Mouse (Mus musculus) heart, embryonic 10.5 days (tissue): ENCODE measurements around the gene Txndc8. TPM values are rescaled to one million over a fixed set of nuclear protein-coding genes. Genes with fewer than 3 reads are reported as not detected.

Experiments used
- DNase-seq: peaks from one replicate; pipeline ENCODE4 v3.0.0-alpha.2; 2017; ENCODE audit warnings: low spot score
- H3K27ac ChIP-seq: fragments of 300-500 bp; sonication (generic); 2 replicates; pipeline ENCODE4 v1.5.1; 2016; ENCODE audit warnings: mild to moderate bottlenecking
- H3K27me3 ChIP-seq: fragments of 300-500 bp; sonication (generic); 2 replicates; pipeline ENCODE4 v1.6.1; 2016; ENCODE audit warnings: mild to moderate bottlenecking; ENCODE audit not compliant: poor library complexity, insufficient read depth, severe bottlenecking
- H3K36me3 ChIP-seq: fragments of 300-500 bp; sonication (generic); 2 replicates; pipeline ENCODE4 v1.6.1; 2016; ENCODE audit warnings: mild to moderate bottlenecking, moderate library complexity
- H3K4me1 ChIP-seq: fragments of 300-500 bp; sonication (generic); 2 replicates; pipeline ENCODE4 v1.6.1; 2016; ENCODE audit warnings: mild to moderate bottlenecking
- H3K4me3 ChIP-seq: fragments of 300-500 bp; sonication (generic); 2 replicates; pipeline ENCODE4 v1.5.1; 2016; ENCODE audit warnings: mild to moderate bottlenecking, moderate library complexity
- H3K9me3 ChIP-seq: fragments of 300-500 bp; sonication (generic); 2 replicates; pipeline ENCODE4 v1.6.1; 2016; ENCODE audit warnings: mild to moderate bottlenecking, moderate library complexity
- WGBS: fragments of 180-500 bp; shearing (Covaris S2); methylation state at CpG from one replicate; pipeline ENCODE4 v1.1.7; 2016; 5-methylcytosine and 5-hydroxymethylcytosine counted together
- polyA plus RNA-seq: library from polyadenylated mRNA; unstranded; fragments of >200 nt; fragmentation: Nextera tagmentation; extraction: Ambion mirVana; gene quantifications from 2 replicates; pipeline ENCODE4 v1.2.1, GENCODE M21; 2016

Gene Txndc8
- not detected in 2 replicates for polyA plus RNA-seq

GRCm38 (mm10) chr4:58009024-58009423 is at the start of gene Txndc8:
Gene Txndc8, minus strand, starts transcription at chr4:58009124.
- Histone ChIP-seq H3K36me3 (no peaks in the 10 kb centered on the region), H3K27ac (no peak within 1 kb of the TSS), H3K4me3 (no peak within 1 kb of the TSS), H3K27me3 (no peaks in the 10 kb centered on the region), H3K4me1 (no peaks in the 10 kb centered on the region), H3K9me3 (no peaks in the 10 kb centered on the region)
- DNase-seq = no peak
- WGBS = 86% methylated on average over 5 of the region's 5 CpGs

- Histone ChIP-seq H3K4me1 (no peaks in the 10 kb centered on the region), H3K36me3 (no peaks in the 10 kb centered on the region), H3K27ac (no peak overlapping the region), H3K4me3 (no peak overlapping the region), H3K9me3 (no peaks in the 10 kb centered on the region), H3K27me3 (no peaks in the 10 kb centered on the region)
- no peak for DNase-seq
These were observed 46.7 kb upstream of the Txndc8 start for GRCm38 (mm10) chr4:58055653-58056052.

GRCm38 (mm10) chr4:58054441-58054840 is 45.5 kb upstream of the Txndc8 start:
- H3K9me3 ChIP-seq = no peaks in the 10 kb centered on the region
- H3K27me3 ChIP-seq = no peaks in the 10 kb centered on the region
- H3K36me3 ChIP-seq = no peaks in the 10 kb centered on the region
- no peak for DNase-seq
- 72% methylated on average over 5 of the region's 5 CpGs for WGBS
- H3K4me3 ChIP-seq = no peak overlapping the region
- H3K27ac ChIP-seq = no peak overlapping the region
- H3K4me1 ChIP-seq = no peaks in the 10 kb centered on the region

GRCm38 (mm10) chr4:58050746-58051145 is 41.8 kb upstream of the Txndc8 start:
- H3K36me3 ChIP-seq = no peaks in the 10 kb centered on the region
- 78% methylated on average over 8 of the region's 8 CpGs for WGBS

GRCm38 (mm10) chr4:58050276-58050675 is 41.4 kb upstream of the Txndc8 start:
- Histone ChIP-seq H3K4me1 (no peaks in the 10 kb centered on the region), H3K4me3 (no peak overlapping the region), H3K27me3 (no peaks in the 10 kb centered on the region), H3K9me3 (no peaks in the 10 kb centered on the region), H3K36me3 (no peaks in the 10 kb centered on the region), H3K27ac (no peak overlapping the region)
- no peak for DNase-seq
- 79% methylated on average over 8 of the region's 8 CpGs for WGBS

More at GRCm38 (mm10) chr4:58050746-58051145, 41.8 kb upstream of the Txndc8 start:
- Histone ChIP-seq H3K4me3 (no peak overlapping the region), H3K27me3 (no peaks in the 10 kb centered on the region), H3K4me1 (no peaks in the 10 kb centered on the region), H3K27ac (no peak overlapping the region), H3K9me3 (no peaks in the 10 kb centered on the region)
- no peak for DNase-seq

GRCm38 (mm10) chr4:58044833-58045232 is 35.9 kb upstream of the Txndc8 start:
- no peak overlapping the region for H3K4me3 ChIP-seq
- 86% methylated on average over 6 of the region's 6 CpGs for WGBS
- no peaks in the 10 kb centered on the region for H3K27me3 ChIP-seq
- no peaks in the 10 kb centered on the region for H3K36me3 ChIP-seq
- no peak for DNase-seq
- H3K4me1 ChIP-seq = no peaks in the 10 kb centered on the region
- H3K27ac ChIP-seq = no peak overlapping the region
- no peaks in the 10 kb centered on the region for H3K9me3 ChIP-seq

- H3K4me1 ChIP-seq = no peaks in the 10 kb centered on the region
- H3K36me3 ChIP-seq = no peaks in the 10 kb centered on the region
- no peak overlapping the region for H3K27ac ChIP-seq
- no peak for DNase-seq
- H3K27me3 ChIP-seq = no peaks in the 10 kb centered on the region
- no peak overlapping the region for H3K4me3 ChIP-seq
- WGBS = 90% methylated on average over 3 of the region's 3 CpGs
- no peaks in the 10 kb centered on the region for H3K9me3 ChIP-seq
These were observed 35.4 kb upstream of the Txndc8 start for GRCm38 (mm10) chr4:58044356-58044755.

GRCm38 (mm10) chr4:58040093-58040492 is 31.2 kb upstream of the Txndc8 start:
- Histone ChIP-seq H3K27ac (no peak overlapping the region), H3K27me3 (no peaks in the 10 kb centered on the region), H3K4me1 (no peaks in the 10 kb centered on the region), H3K4me3 (no peak overlapping the region), H3K36me3 (no peaks in the 10 kb centered on the region), H3K9me3 (no peaks in the 10 kb centered on the region)
- DNase-seq = no peak
- WGBS = 87% methylated on average over 2 of the region's 2 CpGs

- no peaks in the 10 kb centered on the region for H3K27me3 ChIP-seq
- WGBS = 79% methylated on average over 6 of the region's 6 CpGs
- DNase-seq = no peak
- H3K4me1 ChIP-seq = no peaks in the 10 kb centered on the region
- H3K36me3 ChIP-seq = no peaks in the 10 kb centered on the region
- H3K9me3 ChIP-seq = no peaks in the 10 kb centered on the region
- no peak overlapping the region for H3K4me3 ChIP-seq
- no peak overlapping the region for H3K27ac ChIP-seq
These were observed 28.3 kb upstream of the Txndc8 start for GRCm38 (mm10) chr4:58037096-58037705.

GRCm38 (mm10) chr4:58034663-58035062 is 25.7 kb upstream of the Txndc8 start:
- H3K36me3 ChIP-seq = no peaks in the 10 kb centered on the region
- WGBS = 48% methylated on average over 13 of the region's 13 CpGs
- no peaks in the 10 kb centered on the region for H3K27me3 ChIP-seq
- DNase-seq = no peak
- no peaks in the 10 kb centered on the region for H3K4me1 ChIP-seq
- H3K9me3 ChIP-seq = no peaks in the 10 kb centered on the region
- H3K4me3 ChIP-seq = peak overlapping the region; percentile 41
- H3K27ac ChIP-seq = no peak overlapping the region

- Histone ChIP-seq H3K9me3 (no peaks in the 10 kb centered on the region), H3K27me3 (no peaks in the 10 kb centered on the region), H3K27ac (no peak overlapping the region), H3K4me3 (no peak overlapping the region), H3K4me1 (no peaks in the 10 kb centered on the region), H3K36me3 (no peaks in the 10 kb centered on the region)
- 91% methylated on average over 1 of the region's 1 CpGs for WGBS
- no peak for DNase-seq
These were observed 23.8 kb upstream of the Txndc8 start for GRCm38 (mm10) chr4:58032714-58033113.

- DNase-seq = no peak
- Histone ChIP-seq H3K4me3 (no peak overlapping the region), H3K27ac (no peak overlapping the region), H3K36me3 (no peaks in the 10 kb centered on the region), H3K27me3 (no peaks in the 10 kb centered on the region), H3K4me1 (no peaks in the 10 kb centered on the region), H3K9me3 (no peaks in the 10 kb centered on the region)
- WGBS = 75% methylated on average over 3 of the region's 3 CpGs
These were observed 5.4 kb downstream of the Txndc8 start for GRCm38 (mm10) chr4:58003501-58003900.

GRCm38 (mm10) chr4:57991425-57991824 is 17.5 kb downstream of the Txndc8 start:
- Histone ChIP-seq H3K4me1 (no peaks in the 10 kb centered on the region), H3K36me3 (no peaks in the 10 kb centered on the region), H3K27ac (no peak overlapping the region), H3K4me3 (no peak overlapping the region), H3K9me3 (no peaks in the 10 kb centered on the region), H3K27me3 (no peaks in the 10 kb centered on the region)
- no peak for DNase-seq
- WGBS = 85% methylated on average over 1 of the region's 1 CpGs
